In genomic region chr1:131910001-131910648, GRCm38 (mm10) we compare ENCODE assay signal across 8 mouse cellular contexts. TPM values are rescaled to one million over a fixed set of nuclear protein-coding genes. Genes with fewer than 3 reads are reported as not detected.
A peak's percentile ranks its signal among the peaks of the same experiment; 100 is the strongest.
DNase-seq lines count a peak whose midpoint lies in the region; ATAC-seq and TF ChIP-seq lines count a peak whose summit lies in the region.

TSS of gene Nucks1 (plus strand) at chr1:131910534.

- WGBS in embryonic facial prominence, embryonic 13.5 days: under 1% methylated on average over 34 of the region's 35 CpGs
- under 1% methylated on average over 35 of the region's 35 CpGs for WGBS in kidney, adult 2 months
- WGBS in limb, embryonic 12.5 days: under 1% methylated on average over 35 of the region's 35 CpGs
- WGBS in midbrain, embryonic 15.5 days: under 1% methylated on average over 32 of the region's 35 CpGs
- WGBS in spleen, adult 2 months: 1% methylated on average over 32 of the region's 35 CpGs

- no peak for TF ChIP-seq POLR2A in kidney, adult 2 months (IDR thresholded peaks at IDR 0.05; ENCODE audit: low read depth, low read length)
- TF ChIP-seq POLR2A in spleen, adult 2 months (IDR thresholded peaks at IDR 0.05; ENCODE audit: low read depth, low read length): no peak

- peak; percentile 98 for ATAC-seq in embryonic facial prominence, embryonic 13.5 days (ENCODE audit: insufficient number of reproducible peaks, insufficient read depth, low FRiP score, low TSS enrichment, low read depth)
- peak; percentile 99 for ATAC-seq in limb, embryonic 12.5 days (ENCODE audit: insufficient number of reproducible peaks, insufficient read depth, low FRiP score, low TSS enrichment, low read depth)
- peak; percentile 99 for ATAC-seq in midbrain, embryonic 15.5 days (replicated peaks)

- peak within 1 kb of the TSS; percentile 99 for H3K27ac ChIP-seq in embryonic facial prominence, embryonic 13.5 days
- H3K27ac ChIP-seq in kidney, adult 2 months (ENCODE audit: insufficient read depth, low read depth, low read length): peak within 1 kb of the TSS; percentile 88
- H3K27ac ChIP-seq in limb, embryonic 12.5 days: peak within 1 kb of the TSS; percentile 98
- H3K27ac ChIP-seq in midbrain, embryonic 15.5 days: peak within 1 kb of the TSS; percentile 98
- H3K27ac ChIP-seq in spleen, adult 2 months (ENCODE audit: insufficient read depth, low read length): peak within 1 kb of the TSS; percentile 93

- no peaks in the 10 kb centered on the region for H3K9me3 ChIP-seq in embryonic facial prominence, embryonic 13.5 days
- no peaks in the 10 kb centered on the region for H3K9me3 ChIP-seq in limb, embryonic 12.5 days
- H3K9me3 ChIP-seq in midbrain, embryonic 15.5 days: no peaks in the 10 kb centered on the region

- H3K4me3 ChIP-seq in embryonic facial prominence, embryonic 13.5 days: peak within 1 kb of the TSS; percentile 94
- peak within 1 kb of the TSS; percentile 92 for H3K4me3 ChIP-seq in kidney, adult 2 months (ENCODE audit: insufficient read depth, low read depth, low read length)
- H3K4me3 ChIP-seq in limb, embryonic 12.5 days (replicated peaks): peak within 1 kb of the TSS; percentile 93
- peak within 1 kb of the TSS; percentile 82 for H3K4me3 ChIP-seq in midbrain, embryonic 15.5 days
- peak within 1 kb of the TSS; percentile 99 for H3K4me3 ChIP-seq in spleen, adult 2 months (ENCODE audit: extremely low read depth, insufficient read depth, insufficient read length)

- H3K27me3 ChIP-seq in embryonic facial prominence, embryonic 13.5 days: peaks cover 20% of the 10 kb centered on the region
- no peaks in the 10 kb centered on the region for H3K27me3 ChIP-seq in kidney, adult 2 months (replicated peaks; ENCODE audit: control insufficient read depth, insufficient read depth, low read length)
- H3K27me3 ChIP-seq in limb, embryonic 12.5 days: peaks cover 8% of the 10 kb centered on the region; the same call in 1 of the 2 replicates
- no peaks in the 10 kb centered on the region; the same call in 1 of the 2 replicates for H3K27me3 ChIP-seq in midbrain, embryonic 15.5 days (replicated peaks)
- no peaks in the 10 kb centered on the region for H3K27me3 ChIP-seq in spleen, adult 2 months (ENCODE audit: control insufficient read depth, insufficient read depth, low read length)

- DNase-seq in 3134 (ENCODE audit: extremely low read depth, insufficient read length, low spot score): peak; percentile 99
- peak; percentile 99 to 100 for DNase-seq in adrenal gland, postnatal 36 days
- DNase-seq in heart, adult 18-20 months: peak; percentile 100
- peak; percentile 100 for DNase-seq in kidney, adult 2 months
- DNase-seq in spleen, adult 2 months (ENCODE audit: low read depth in 1 of 2, low spot score in 2 of 2): peak; percentile 99 to 100

- H3K4me2 ChIP-seq in embryonic facial prominence, embryonic 13.5 days: peak within 1 kb of the TSS; percentile 70
- peak within 1 kb of the TSS; percentile 80 for H3K4me2 ChIP-seq in limb, embryonic 12.5 days
- peak within 1 kb of the TSS; percentile 57 for H3K4me2 ChIP-seq in midbrain, embryonic 15.5 days

- peaks cover 18% of the 10 kb centered on the region for H3K4me1 ChIP-seq in embryonic facial prominence, embryonic 13.5 days
- peaks cover 10% of the 10 kb centered on the region; the same call in 1 of the 2 replicates for H3K4me1 ChIP-seq in kidney, adult 2 months (ENCODE audit: control insufficient read depth, insufficient read depth, low read length)
- peaks cover 13% of the 10 kb centered on the region; the same call in 1 of the 2 replicates for H3K4me1 ChIP-seq in limb, embryonic 12.5 days (replicated peaks)
- H3K4me1 ChIP-seq in midbrain, embryonic 15.5 days: peaks cover 15% of the 10 kb centered on the region
- peaks cover 4% of the 10 kb centered on the region; the same call in 1 of the 2 replicates for H3K4me1 ChIP-seq in spleen, adult 2 months (ENCODE audit: control insufficient read depth, insufficient read depth, insufficient read length)

- peaks cover 11% of the 10 kb centered on the region for H3K36me3 ChIP-seq in embryonic facial prominence, embryonic 13.5 days
- no peaks in the 10 kb centered on the region for H3K36me3 ChIP-seq in kidney, adult 2 months (ENCODE audit: control insufficient read depth, insufficient read depth, low read length)
- H3K36me3 ChIP-seq in limb, embryonic 12.5 days: 0 out of 2 replicates have a peak, but pooled peaks cover 5% of the 10 kb centered on the region
- H3K36me3 ChIP-seq in midbrain, embryonic 15.5 days (replicated peaks): no peaks in the 10 kb centered on the region
- no peaks in the 10 kb centered on the region for H3K36me3 ChIP-seq in spleen, adult 2 months (ENCODE audit: control insufficient read depth, insufficient read depth, low read length)

- TF ChIP-seq CTCF in kidney, adult 2 months (conservative IDR thresholded peaks at IDR 0.05; ENCODE audit: insufficient read depth, insufficient read length, low read depth, low read length): 0 out of 2 replicates have a peak, but pooled peaks have one; percentile 19
- TF ChIP-seq CTCF in spleen, adult 2 months (IDR thresholded peaks at IDR 0.05; ENCODE audit: extremely low read depth, insufficient read depth, insufficient read length, insufficient replicate concordance): 0 out of 2 replicates have a peak, but pooled peaks have one; percentile 8

- peak within 1 kb of the TSS; percentile 97 for H3K9ac ChIP-seq in embryonic facial prominence, embryonic 13.5 days
- peak within 1 kb of the TSS; percentile 96 for H3K9ac ChIP-seq in limb, embryonic 12.5 days (replicated peaks)
- peak within 1 kb of the TSS; percentile 82 for H3K9ac ChIP-seq in midbrain, embryonic 15.5 days

RNA-seq across cellular contexts. Expression of gene Nucks1, which starts in this region (rescaled TPM):
- 100 to 1,000 TPM; 140 to 150 TPM for total RNA-seq in adrenal gland, postnatal 36 days (2021)
- polyA plus RNA-seq in embryonic facial prominence, embryonic 13.5 days (2015; fragmentation: Nextera tagmentation; extraction: Ambion mirVana): 103 and 108 TPM in 2 replicates
- 10 to 100 TPM; 60.7 to 63.9 TPM for total RNA-seq in heart, adult 18-20 months (2021)
- polyA plus RNA-seq in kidney, adult 2 months (2012; rRNA removed): 8.4 and 14.3 TPM in 2 replicates
- polyA plus RNA-seq in limb, embryonic 12.5 days (2016; fragmentation: Nextera tagmentation; extraction: Ambion mirVana): 125 and 130 TPM in 2 replicates
- 44.9 and 49.2 TPM in 2 replicates for polyA plus RNA-seq in midbrain, embryonic 15.5 days (2015; fragmentation: Nextera tagmentation; extraction: Ambion mirVana)
- polyA plus RNA-seq in spleen, adult 2 months (2012; rRNA removed): 4.5 and 4.7 TPM in 2 replicates

Comparison
In these comparisons a context has a peak if more than half of its experiments do, and no peak if none do; other contexts are left out.
1. Peak in every context shown above with its lines: DNase-seq, ATAC-seq, H3K4me3 ChIP-seq and H3K27ac ChIP-seq.